Mouse (Mus musculus) stomach, postnatal 0 days (tissue): ENCODE data around the gene Kcnj3. TPM values are rescaled to one million over a fixed set of nuclear protein-coding genes. Genes with fewer than 3 reads are reported as not detected.

Experiments used
- ATAC-seq: fragments of 200-750 bp; cut with Nextera tagmentation; 2 replicates; pipeline ENCODE4 v1.8.0; 2017; ENCODE audit not compliant: low FRiP score, low TSS enrichment
- DNase-seq: peaks from one replicate; pipeline ENCODE4 v3.0.0-alpha.2; 2016; ENCODE audit warnings: low spot score
- H3K27ac ChIP-seq: fragments of 300-500 bp; sonication (generic); replicated peaks from 2 replicates; pipeline ENCODE4 v1.5.1; 2014; ENCODE audit warnings: mild to moderate bottlenecking, control low read depth
- H3K27me3 ChIP-seq: fragments of 300-500 bp; sonication (generic); 2 replicates; pipeline ENCODE4 v1.6.1; 2014; ENCODE audit warnings: low read length; ENCODE audit not compliant: control insufficient read depth, insufficient read depth
- H3K36me3 ChIP-seq: fragments of 300-500 bp; sonication (generic); 2 replicates; pipeline ENCODE4 v1.6.1; 2014; ENCODE audit warnings: low read length, mixed read lengths; ENCODE audit not compliant: control insufficient read depth, insufficient read depth
- H3K4me1 ChIP-seq: fragments of 300-500 bp; sonication (generic); replicated peaks from 2 replicates; pipeline ENCODE4 v1.6.1; 2014; ENCODE audit warnings: antibody characterized with exemption; ENCODE audit not compliant: control insufficient read depth, insufficient read depth
- H3K4me2 ChIP-seq: fragments of 300-500 bp; sonication (generic); replicated peaks from 2 replicates; pipeline ENCODE4 v1.6.1; 2014; ENCODE audit warnings: low read depth, mild to moderate bottlenecking, control low read depth, moderate library complexity
- H3K4me3 ChIP-seq: fragments of 300-500 bp; sonication (generic); 2 replicates; pipeline ENCODE4 v1.5.1; 2014; ENCODE audit warnings: low read depth, low read length, control low read depth
- H3K9ac ChIP-seq: fragments of 300-500 bp; sonication (generic); 2 replicates; pipeline ENCODE4 v1.6.1; 2014; ENCODE audit warnings: mild to moderate bottlenecking, low read length, control low read depth, mixed read lengths
- H3K9me3 ChIP-seq: fragments of 300-500 bp; sonication (generic); 2 replicates; pipeline ENCODE4 v1.6.1; 2016; ENCODE audit warnings: low read length; ENCODE audit not compliant: control insufficient read depth
- CTCF ChIP-seq: IDR thresholded peaks from 2 replicates; pipeline ENCODE4 v1.5.1; 2016; ENCODE audit warnings: antibody characterized with exemption, low read depth, mild to moderate bottlenecking, moderate library complexity
- EP300 ChIP-seq: optimal IDR thresholded peaks from 2 replicates; pipeline ENCODE3; 2016; ENCODE audit warnings: antibody characterized with exemption
- WGBS: fragments of 180-500 bp; shearing (Covaris S2); extraction: QIAGEN DNeasy Blood & Tissue Kit; methylation state at CpG from one replicate; pipeline ENCODE4 v1.1.7; 2014; 5-methylcytosine and 5-hydroxymethylcytosine counted together
- polyA plus RNA-seq: library from polyadenylated mRNA; unstranded; fragments of >200 nt; fragmentation: Nextera tagmentation; extraction: Ambion mirVana; gene quantifications from 2 replicates; pipeline ENCODE4 v1.2.1, GENCODE M21; 2015

Gene Kcnj3
- polyA plus RNA-seq, 1 experiment from 2014 or later: 0.10 TPM

- no peak overlapping the region for H3K9ac ChIP-seq
- no peak overlapping the region for H3K4me3 ChIP-seq
- DNase-seq (no peak), ATAC-seq (no peak)
- no peak overlapping the region for H3K4me2 ChIP-seq
- H3K36me3 ChIP-seq: no peaks in the 10 kb centered on the region
- H3K4me1 ChIP-seq: no peaks in the 10 kb centered on the region
- WGBS: 77% methylated on average over 8 of the region's 8 CpGs
- no peak for TF ChIP-seq EP300
- TF ChIP-seq CTCF: no peak
- H3K27me3 ChIP-seq: no peaks in the 10 kb centered on the region
- H3K27ac ChIP-seq: no peak overlapping the region
- no peaks in the 10 kb centered on the region for H3K9me3 ChIP-seq
Measured at GRCm38 (mm10) chr2:55532738-55533491, 97.1 kb downstream of the Kcnj3 start.

GRCm38 (mm10) chr2:55534946-55535345, 99.2 kb downstream of the Kcnj3 start:
- Histone ChIP-seq H3K27ac (no peak overlapping the region), H3K4me3 (no peak overlapping the region), H3K27me3 (no peaks in the 10 kb centered on the region), H3K4me2 (no peak overlapping the region), H3K9me3 (no peaks in the 10 kb centered on the region), H3K4me1 (no peaks in the 10 kb centered on the region), H3K36me3 (no peaks in the 10 kb centered on the region), H3K9ac (no peak overlapping the region)
- no peak for ATAC-seq
- 77% methylated on average over 2 of the region's 2 CpGs for WGBS
- TF ChIP-seq EP300 (no peak), CTCF (no peak)
- no peak for DNase-seq

GRCm38 (mm10) chr2:55535482-55535881, 99.7 kb downstream of the Kcnj3 start:
- no peaks in the 10 kb centered on the region for H3K4me1 ChIP-seq
- no peaks in the 10 kb centered on the region for H3K36me3 ChIP-seq
- no peak for ATAC-seq
- no peak for TF ChIP-seq EP300
- TF ChIP-seq CTCF: no peak
- no peaks in the 10 kb centered on the region for H3K27me3 ChIP-seq
- no peaks in the 10 kb centered on the region for H3K9me3 ChIP-seq
- no peak for DNase-seq
- H3K27ac ChIP-seq: no peak overlapping the region
- H3K9ac ChIP-seq: no peak overlapping the region
- H3K4me2 ChIP-seq: no peak overlapping the region
- H3K4me3 ChIP-seq: no peak overlapping the region
- WGBS: 62% methylated on average over 1 of the region's 1 CpGs

GRCm38 (mm10) chr2:55547612-55548011, 111.8 kb downstream of the Kcnj3 start:
- no peak overlapping the region for H3K4me3 ChIP-seq

GRCm38 (mm10) chr2:55558368-55558985, 122.7 kb downstream of the Kcnj3 start:
- WGBS: 59% methylated on average over 4 of the region's 4 CpGs
- Histone ChIP-seq H3K27ac (no peak overlapping the region), H3K9ac (no peak overlapping the region), H3K4me1 (no peaks in the 10 kb centered on the region), H3K27me3 (no peaks in the 10 kb centered on the region), H3K4me2 (no peak overlapping the region), H3K9me3 (no peaks in the 10 kb centered on the region), H3K36me3 (no peaks in the 10 kb centered on the region), H3K4me3 (no peak overlapping the region)
- DNase-seq: no peak
- TF ChIP-seq CTCF: no peak
- no peak for TF ChIP-seq EP300
- ATAC-seq: no peak

More at GRCm38 (mm10) chr2:55547612-55548011, 111.8 kb downstream of the Kcnj3 start:
- Histone ChIP-seq H3K27ac (no peak overlapping the region), H3K36me3 (no peaks in the 10 kb centered on the region), H3K9me3 (no peaks in the 10 kb centered on the region), H3K27me3 (no peaks in the 10 kb centered on the region), H3K4me2 (no peak overlapping the region), H3K9ac (no peak overlapping the region), H3K4me1 (no peaks in the 10 kb centered on the region)
- no peak for DNase-seq
- no peak for TF ChIP-seq CTCF
- TF ChIP-seq EP300: no peak
- ATAC-seq: no peak

GRCm38 (mm10) chr2:55569291-55569690, 133.5 kb downstream of the Kcnj3 start:
- H3K9me3 ChIP-seq: no peaks in the 10 kb centered on the region
- H3K4me3 ChIP-seq: no peak overlapping the region
- no peak overlapping the region for H3K4me2 ChIP-seq
- no peak overlapping the region for H3K9ac ChIP-seq
- no peak for DNase-seq
- WGBS: 55% methylated on average over 7 of the region's 7 CpGs
- H3K4me1 ChIP-seq: no peaks in the 10 kb centered on the region
- H3K36me3 ChIP-seq: no peaks in the 10 kb centered on the region
- TF ChIP-seq CTCF (no peak), EP300 (no peak)
- ATAC-seq: no peak
- no peak overlapping the region for H3K27ac ChIP-seq
- H3K27me3 ChIP-seq: no peaks in the 10 kb centered on the region
